Mouse (Mus musculus) small intestine, adult 2 months (tissue): ENCODE measurements around the gene Rpp25l. TPM values are rescaled to one million over a fixed set of nuclear protein-coding genes. Genes with fewer than 3 reads are reported as not detected.
"Not testable (repeated sequence)": the region's sequence is repeated elsewhere in the genome, so short reads cannot be mapped to it uniquely, and the experiment has no call there.

ENCODE experiments used
- H3K27ac ChIP-seq: fragments of 200-500 bp; 2 replicates; pipeline ENCODE4 v1.5.1; 2012; ENCODE audit warnings: low read depth, low read length, control low read depth, inconsistent platforms; ENCODE audit not compliant: insufficient read depth
- H3K27me3 ChIP-seq: fragments of 200-500 bp; 2 replicates; pipeline ENCODE4 v1.6.1; 2012; ENCODE audit warnings: mild to moderate bottlenecking, moderate library complexity, low read length, inconsistent platforms; ENCODE audit not compliant: control insufficient read depth, insufficient read depth
- H3K36me3 ChIP-seq: fragments of 200-500 bp; 2 replicates; pipeline ENCODE4 v1.6.1; 2012; ENCODE audit warnings: mild to moderate bottlenecking, low read length, control low read depth, inconsistent platforms; ENCODE audit not compliant: control insufficient read depth, insufficient read depth
- H3K4me1 ChIP-seq: fragments of 200-500 bp; 2 replicates; pipeline ENCODE4 v1.6.1; 2012; ENCODE audit warnings: low read length, inconsistent platforms, mixed read lengths; ENCODE audit not compliant: control insufficient read depth, insufficient read depth, insufficient read length
- H3K4me3 ChIP-seq: fragments of 200-500 bp; 2 replicates; pipeline ENCODE4 v1.5.1; 2012; ENCODE audit warnings: low read depth, mild to moderate bottlenecking, control low read depth, inconsistent platforms, low read length, moderate library complexity
- CTCF ChIP-seq: fragments of 200-500 bp; IDR thresholded peaks from 2 replicates; pipeline ENCODE4 v1.5.1; 2012; ENCODE audit warnings: low read depth, mild to moderate bottlenecking, control low read depth, inconsistent platforms, low read length, moderate library complexity, mixed read lengths; ENCODE audit not compliant: insufficient replicate concordance, insufficient read length; ENCODE audit errors: extremely low read depth
- POLR2A ChIP-seq: fragments of 200-500 bp; IDR thresholded peaks from 2 replicates; pipeline ENCODE4 v1.6.1; 2012; ENCODE audit warnings: low read depth, mild to moderate bottlenecking, control low read depth, inconsistent platforms, low read length, moderate library complexity
- WGBS: fragments of 180-500 bp; shearing (Covaris S2); methylation state at CpG from one replicate; pipeline ENCODE4 v1.1.7; 2018; 5-methylcytosine and 5-hydroxymethylcytosine counted together
- polyA plus RNA-seq: library from polyadenylated mRNA; depleted of rRNA; stranded (reverse); fragments of >200 nt; gene quantifications from 2 replicates; pipeline ENCODE4 v1.2.3, GENCODE M21; 2012; rRNA removed

Rpp25l gene
- polyA plus RNA-seq, result 25.4 and 48.7 TPM in 2 replicates

DNA sequence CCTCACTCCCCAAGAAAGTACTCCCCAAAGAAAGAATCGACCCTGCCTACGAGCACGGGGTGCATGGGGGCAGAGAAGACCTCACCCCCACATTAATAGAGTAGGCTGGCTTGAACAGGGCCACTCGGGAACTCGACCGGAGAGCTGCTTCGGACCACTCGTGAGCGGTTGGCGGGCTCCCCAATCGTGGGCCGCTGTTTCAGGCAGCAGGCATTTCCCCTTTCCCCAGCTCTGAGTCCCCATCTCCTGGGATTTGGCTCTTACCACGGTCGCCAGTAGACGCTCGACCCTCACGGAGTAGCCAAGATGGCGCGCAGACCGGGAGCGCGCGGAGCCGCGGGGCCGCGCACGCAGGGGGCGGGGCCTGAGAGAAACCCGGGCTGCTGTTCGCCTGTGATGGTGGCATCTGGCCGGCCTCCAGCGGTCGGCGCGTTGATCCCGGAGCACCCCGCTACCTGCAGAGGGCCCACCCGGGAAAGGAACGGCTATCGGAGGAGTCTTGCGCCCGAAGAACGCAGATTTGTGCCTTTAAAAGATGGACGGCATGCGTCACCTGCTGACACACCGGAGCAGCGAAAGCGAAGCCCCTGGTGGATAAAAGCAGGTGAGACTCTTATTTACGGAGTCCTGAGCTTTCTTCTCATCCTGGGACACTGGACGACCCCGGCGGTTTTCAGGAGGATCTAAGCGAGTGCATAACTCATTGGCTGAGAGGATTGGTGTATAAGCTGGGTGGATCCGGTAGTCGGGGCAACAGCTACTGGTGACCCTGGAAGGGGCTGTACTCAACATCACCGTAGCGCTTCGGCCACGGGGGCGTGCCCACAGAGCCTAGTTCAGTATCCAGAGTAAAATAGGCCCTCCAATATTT lies at the start of gene Rpp25l:
Gene Rpp25l (minus strand): TSS at position 338 of the 871 bp plus-strand sequence.
- peaks cover 15% of the 10 kb centered on the region for H3K36me3 ChIP-seq
- H3K4me1 ChIP-seq, result peaks cover 12% of the 10 kb centered on the region
- H3K4me3 ChIP-seq, result peak within 1 kb of the TSS; percentile 78
- H3K27ac ChIP-seq, result peak within 1 kb of the TSS; percentile 37; the same call in 1 of the 2 replicates
- no peaks in the 10 kb centered on the region for H3K27me3 ChIP-seq
- TF ChIP-seq POLR2A, result peak; percentile 66; the same call in 1 of the 2 replicates
- TF ChIP-seq CTCF, result peak; percentile 36; the same call in 1 of the 2 replicates
- under 1% methylated on average over 61 of the region's 61 CpGs for WGBS

DNA sequence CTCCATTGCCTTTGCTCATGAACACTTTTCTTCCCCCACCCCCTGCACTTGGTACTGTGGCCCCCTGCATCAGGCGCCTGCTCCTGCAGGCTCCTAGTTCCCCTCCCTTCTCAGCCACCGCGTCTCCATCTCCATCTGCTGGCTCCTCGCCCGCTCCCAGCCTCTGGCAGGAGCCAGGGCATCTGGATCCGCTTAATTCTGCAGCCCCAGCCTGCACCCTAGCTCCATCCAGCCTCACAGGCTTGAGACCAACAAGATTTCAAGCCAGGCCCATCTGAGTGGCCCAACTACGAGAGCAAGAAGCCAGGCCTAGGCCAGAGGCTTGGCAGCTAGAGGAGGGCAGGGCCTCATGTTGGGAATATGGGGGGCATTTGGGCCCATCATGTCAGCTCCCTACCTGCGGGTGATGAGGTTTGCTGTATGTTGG lies 49.4 kb upstream of the Rpp25l start:
- H3K27ac ChIP-seq, H3K4me3 ChIP-seq, H3K27me3 ChIP-seq, H3K36me3 ChIP-seq, H3K4me1 ChIP-seq: not testable (repeated sequence)
- 68% methylated on average over 8 of the region's 8 CpGs for WGBS

DNA sequence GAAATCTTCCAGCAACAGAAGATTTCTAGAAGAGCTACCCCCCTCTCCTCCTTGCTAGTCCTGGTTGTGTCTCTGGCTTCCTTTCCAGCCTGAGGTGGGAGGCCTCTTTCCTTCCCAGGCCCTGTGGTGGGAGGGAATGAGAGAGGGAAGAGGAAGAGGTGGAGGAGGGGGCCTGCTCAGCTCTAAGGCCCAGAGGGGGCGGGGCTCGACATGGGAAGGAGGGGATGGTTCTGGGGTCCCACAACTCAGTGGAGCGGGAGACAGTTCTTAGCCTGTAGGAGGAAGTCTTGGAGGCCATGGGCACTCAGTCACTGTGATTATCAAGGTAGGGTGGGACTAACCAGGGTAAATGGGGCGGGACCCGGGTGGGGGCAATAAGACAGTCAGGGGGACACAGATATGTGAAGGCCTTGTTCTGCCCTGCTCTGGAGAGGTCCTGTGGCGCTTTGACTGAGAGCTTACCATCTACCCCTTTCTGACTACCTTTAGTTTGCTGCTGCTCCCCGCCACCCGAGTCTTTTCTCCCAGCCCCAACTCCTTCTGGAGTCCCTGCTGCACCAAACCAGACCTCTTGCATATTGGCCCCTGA lies 48.9 kb upstream of the Rpp25l start:
- H3K4me3 ChIP-seq, result no peak overlapping the region
- WGBS, result 71% methylated on average over 8 of the region's 8 CpGs
- peaks cover 9% of the 10 kb centered on the region for H3K4me1 ChIP-seq
- H3K27ac ChIP-seq, result no peak overlapping the region
- no peaks in the 10 kb centered on the region for H3K27me3 ChIP-seq
- H3K36me3 ChIP-seq, result peaks cover 11% of the 10 kb centered on the region
- TF ChIP-seq CTCF, result no peak
- TF ChIP-seq POLR2A, result no peak

DNA sequence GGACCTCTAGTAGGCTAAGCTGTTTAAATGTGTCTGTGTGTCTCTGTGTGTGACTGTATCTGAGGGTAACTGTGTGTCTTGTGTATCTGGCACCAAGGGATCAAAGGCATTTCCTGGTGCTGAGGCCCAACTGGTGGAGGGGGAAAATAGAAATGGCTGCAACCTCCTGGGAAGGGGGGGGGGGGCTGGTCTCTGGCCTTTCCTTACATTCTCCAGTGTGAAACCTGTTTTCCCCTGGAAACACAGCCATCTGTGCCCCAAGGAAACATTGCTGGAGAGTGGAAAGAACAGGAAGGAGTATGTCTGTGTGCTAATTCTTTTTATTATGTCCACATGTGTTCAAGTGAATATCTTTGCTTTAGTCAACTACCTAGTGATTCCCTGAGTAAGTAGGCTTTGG lies 48.3 kb upstream of the Rpp25l start:
- H3K4me1 ChIP-seq, result peaks cover 9% of the 10 kb centered on the region
- no peaks in the 10 kb centered on the region for H3K27me3 ChIP-seq
- TF ChIP-seq CTCF (no peak), POLR2A (no peak)
- no peak overlapping the region for H3K27ac ChIP-seq
- no peak overlapping the region for H3K4me3 ChIP-seq
- peaks cover 12% of the 10 kb centered on the region for H3K36me3 ChIP-seq

DNA sequence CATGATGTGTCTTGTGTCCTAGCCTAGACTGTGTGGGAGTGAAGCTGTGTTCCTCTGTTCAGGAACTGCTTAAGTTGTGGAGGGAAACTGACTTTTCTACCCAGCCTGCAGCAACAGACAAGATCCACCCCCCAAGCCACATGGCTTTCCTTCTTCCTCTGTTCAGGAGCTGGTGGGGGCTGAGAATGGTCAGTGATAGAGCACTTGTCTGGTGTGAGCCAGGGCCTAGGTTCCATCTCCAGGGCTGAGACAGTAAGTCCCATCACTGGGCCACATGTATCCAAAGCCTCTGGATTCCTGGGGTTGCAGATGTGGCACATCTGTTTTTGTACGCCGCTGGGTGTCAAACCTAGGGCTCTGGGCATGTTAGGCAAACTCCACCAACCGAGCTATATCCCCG lies 47.6 kb upstream of the Rpp25l start:
- H3K27ac ChIP-seq, result peak overlapping the region; percentile 84
- peaks cover 12% of the 10 kb centered on the region for H3K4me1 ChIP-seq
- TF ChIP-seq POLR2A, result no peak
- TF ChIP-seq CTCF, result no peak
- WGBS, result 71% methylated on average over 4 of the region's 4 CpGs
- H3K4me3 ChIP-seq, result peak overlapping the region; percentile 55; the same call in 1 of the 2 replicates
- H3K36me3 ChIP-seq, result peaks cover 12% of the 10 kb centered on the region
- H3K27me3 ChIP-seq, result no peaks in the 10 kb centered on the region

DNA sequence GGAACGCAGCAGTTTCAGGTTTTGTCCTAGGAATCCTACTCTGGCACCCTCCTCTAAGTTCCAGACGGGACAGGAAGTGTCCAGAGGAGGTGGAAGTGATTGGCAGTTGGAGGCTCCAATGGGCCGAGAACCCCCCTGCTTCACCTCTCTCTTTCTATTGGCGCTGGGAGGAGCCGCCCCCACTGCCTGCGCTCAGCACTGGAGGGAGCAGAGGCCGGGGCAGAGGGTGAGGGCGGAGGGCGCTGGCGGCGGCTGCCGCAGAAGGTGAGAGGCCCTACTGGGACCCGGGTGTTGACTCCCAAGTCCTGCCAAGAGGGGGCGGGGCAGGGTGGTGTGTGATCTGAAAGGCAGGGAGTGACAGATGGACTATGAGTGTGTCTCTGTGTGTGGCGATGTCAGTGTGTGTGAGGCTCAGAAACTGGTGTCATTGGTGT lies 47.0 kb upstream of the Rpp25l start:
- 4% methylated on average over 15 of the region's 15 CpGs for WGBS
- Histone ChIP-seq H3K27ac (peak overlapping the region; percentile 84), H3K36me3 (peaks cover 12% of the 10 kb centered on the region), H3K4me1 (peaks cover 12% of the 10 kb centered on the region), H3K4me3 (peak overlapping the region; percentile 55), H3K27me3 (no peaks in the 10 kb centered on the region)
- peak; percentile 63 for TF ChIP-seq POLR2A
- no peak for TF ChIP-seq CTCF

DNA sequence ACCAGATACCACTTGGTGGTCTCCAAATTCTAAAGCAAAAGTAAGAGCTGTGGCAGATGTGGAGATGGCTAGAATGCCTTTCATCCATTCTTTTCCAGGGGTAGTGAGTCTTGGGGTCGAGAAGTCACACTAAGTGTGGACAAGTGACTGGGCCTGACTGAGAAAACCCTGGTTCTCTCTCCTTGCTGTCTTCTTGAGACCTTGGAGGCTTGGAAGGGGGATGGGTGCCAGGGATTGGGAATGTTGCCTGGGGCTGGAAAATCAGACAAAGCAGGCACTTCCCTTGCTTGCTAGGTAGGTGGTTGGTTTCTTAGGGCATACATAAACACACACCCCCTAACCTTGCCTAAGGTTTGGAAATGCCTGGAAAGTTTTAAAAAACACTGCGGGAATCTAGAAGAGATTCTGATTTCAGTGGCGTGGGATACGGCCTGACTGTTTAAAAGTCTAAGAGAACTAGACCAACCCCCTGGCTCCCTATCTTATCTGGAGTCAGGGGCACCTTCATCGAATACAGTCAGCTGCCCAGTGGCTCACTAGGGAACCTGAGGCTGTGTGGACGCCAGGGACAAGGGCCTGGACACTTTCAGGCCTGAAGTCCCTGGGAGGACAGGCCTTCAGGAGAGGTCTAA lies 46.4 kb upstream of the Rpp25l start:
- H3K4me1 ChIP-seq, result peaks cover 14% of the 10 kb centered on the region
- H3K4me3 ChIP-seq, result peak overlapping the region; percentile 44
- WGBS, result 26% methylated on average over 6 of the region's 6 CpGs
- TF ChIP-seq CTCF (no peak), POLR2A (no peak)
- H3K36me3 ChIP-seq, result peaks cover 12% of the 10 kb centered on the region
- no peaks in the 10 kb centered on the region for H3K27me3 ChIP-seq
- peak overlapping the region; percentile 84 for H3K27ac ChIP-seq
